Mouse (Mus musculus) brain, embryonic 14.5 days (tissue): Measurements from ENCODE around the gene Cpsf4. TPM values are rescaled to one million over a fixed set of nuclear protein-coding genes. Genes with fewer than 3 reads are reported as not detected.
"Not testable (repeated sequence)": the region's sequence is repeated elsewhere in the genome, so short reads cannot be mapped to it uniquely, and the experiment has no call there.

Experiments used
- DNase-seq: peaks from one replicate; pipeline ENCODE4 v3.0.0-alpha.2; 2011; ENCODE audit warnings: low read depth
- CTCF ChIP-seq: fragments of 200-500 bp; IDR thresholded peaks from 2 replicates; pipeline ENCODE4 v1.5.1; 2012; ENCODE audit warnings: inconsistent platforms, mild to moderate bottlenecking, moderate library complexity, borderline replicate concordance; ENCODE audit not compliant: insufficient read depth, insufficient read length; ENCODE audit errors: extremely low read depth
- POLR2A ChIP-seq: fragments of 200-500 bp; IDR thresholded peaks from 2 replicates; pipeline ENCODE4 v1.6.1; 2012; ENCODE audit warnings: mild to moderate bottlenecking, inconsistent platforms, borderline replicate concordance; ENCODE audit not compliant: poor library complexity, insufficient read depth, insufficient read length, severe bottlenecking; ENCODE audit errors: extremely low read depth
- polyA plus RNA-seq: library from polyadenylated mRNA; depleted of rRNA; stranded (reverse); fragments of >200 nt; gene quantifications from 2 replicates; pipeline ENCODE4 v1.2.3, GENCODE M21; 2012; rRNA removed

Cpsf4 gene
- polyA plus RNA-seq, 1 experiment = 72.9 TPM

DNA sequence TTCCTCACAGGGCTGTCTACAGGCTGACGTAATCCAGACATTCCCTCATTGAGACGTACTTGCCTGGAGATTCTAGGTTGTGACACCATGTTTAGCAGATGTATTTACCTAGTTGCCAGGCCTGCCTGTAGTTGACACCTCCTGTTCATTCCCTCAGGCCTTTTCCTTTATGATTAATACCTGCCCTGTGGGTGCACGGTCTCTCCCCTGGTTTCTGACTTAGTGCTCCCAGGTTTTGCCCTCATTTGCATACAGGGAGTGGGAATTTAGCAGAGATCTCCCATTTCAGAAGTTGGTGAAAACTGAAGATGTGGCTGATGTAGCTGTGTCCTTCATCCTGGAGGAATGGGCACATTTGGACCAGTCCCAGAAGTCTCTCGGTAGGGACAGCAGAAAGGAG lies 45.2 kb downstream of the Cpsf4 start:
- no peak for DNase-seq
- TF ChIP-seq CTCF (no peak), POLR2A (no peak)

DNA sequence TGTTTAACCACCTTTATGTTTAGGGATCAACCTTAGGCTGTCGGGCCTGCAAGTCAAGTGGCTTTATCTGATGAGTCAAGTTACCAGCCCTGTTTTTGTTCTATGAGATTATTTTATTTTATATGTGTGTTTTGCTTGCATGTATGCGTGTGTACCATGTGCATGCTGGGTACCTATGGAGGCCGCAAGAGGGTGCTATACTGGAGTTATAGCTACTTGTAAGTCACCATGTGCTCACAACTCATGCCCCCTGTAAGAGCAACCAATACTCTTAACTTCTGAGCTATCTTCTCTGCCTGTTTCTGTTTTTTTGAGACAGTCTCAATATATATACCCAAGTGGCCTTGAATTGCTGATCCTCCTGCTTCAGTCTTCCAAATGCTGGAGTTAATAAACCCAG lies 46.5 kb downstream of the Cpsf4 start:
- TF ChIP-seq POLR2A (no peak), CTCF (no peak)

DNA sequence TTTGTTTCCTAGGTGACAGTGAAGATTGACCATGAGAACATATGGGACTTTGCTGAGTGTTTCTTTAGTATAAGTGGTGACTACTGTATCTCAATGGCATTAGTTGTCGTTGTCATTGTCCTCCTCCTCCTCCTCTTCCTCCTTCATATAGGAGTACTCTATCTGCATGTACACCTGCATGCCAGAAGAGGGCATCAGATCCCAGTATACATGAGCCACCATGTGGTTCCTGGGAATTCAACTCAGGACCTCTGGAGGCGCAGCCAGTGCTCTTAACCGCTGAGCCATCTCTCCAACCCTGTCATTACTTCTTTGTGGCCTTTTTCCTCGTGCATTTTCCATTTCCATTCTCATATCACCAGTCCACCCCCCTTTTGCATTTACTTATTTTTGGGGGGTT lies 47.7 kb downstream of the Cpsf4 start:
- no peak for DNase-seq
- TF ChIP-seq CTCF = no peak
- no peak for TF ChIP-seq POLR2A

More for the DNA sequence above, 46.5 kb downstream of the Cpsf4 start:
- DNase-seq = no peak

DNA sequence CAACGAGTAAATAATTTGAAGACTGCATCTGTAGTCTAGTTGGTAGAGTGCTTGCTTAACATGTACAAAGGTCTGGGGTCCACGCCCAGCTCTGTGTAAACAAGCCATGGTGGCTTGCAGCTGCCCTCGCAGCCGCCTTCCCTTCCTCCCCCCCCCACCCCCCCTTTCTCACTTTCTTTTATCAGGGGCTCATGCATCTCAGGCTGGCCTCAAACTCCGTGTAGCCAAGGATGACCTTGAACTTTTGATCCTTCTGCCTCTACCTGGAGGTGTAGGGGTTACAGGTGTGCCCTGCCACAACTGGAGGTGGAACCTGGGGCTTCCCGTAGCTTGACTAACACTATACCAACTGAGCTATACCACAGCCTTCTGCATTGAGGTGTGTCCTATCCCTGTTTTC lies 50.7 kb downstream of the Cpsf4 start:
- DNase-seq = no peak
- TF ChIP-seq CTCF (no peak), POLR2A (no peak)

DNA sequence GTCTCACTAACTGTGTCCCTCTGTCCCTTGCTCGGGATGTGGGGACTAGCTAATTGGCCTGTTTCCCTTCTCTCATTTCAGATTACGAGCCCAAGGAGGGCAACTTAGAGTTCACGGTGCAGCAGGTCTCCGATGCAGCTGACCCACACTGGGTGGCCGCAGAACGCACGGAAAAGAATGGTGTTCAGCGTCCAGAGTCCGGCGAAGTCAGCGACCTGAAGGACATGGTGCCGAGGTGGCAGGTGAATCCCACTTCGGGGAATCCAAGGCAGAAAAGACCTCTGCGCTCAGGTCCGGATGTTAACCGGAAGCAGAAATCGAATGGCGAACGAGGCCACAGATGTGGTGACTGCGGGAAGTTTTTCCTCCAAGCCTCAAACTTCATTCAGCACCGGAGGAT lies 51.2 kb downstream of the Cpsf4 start:
- DNase-seq = no peak
- TF ChIP-seq POLR2A = no peak
- TF ChIP-seq CTCF = no peak

DNA sequence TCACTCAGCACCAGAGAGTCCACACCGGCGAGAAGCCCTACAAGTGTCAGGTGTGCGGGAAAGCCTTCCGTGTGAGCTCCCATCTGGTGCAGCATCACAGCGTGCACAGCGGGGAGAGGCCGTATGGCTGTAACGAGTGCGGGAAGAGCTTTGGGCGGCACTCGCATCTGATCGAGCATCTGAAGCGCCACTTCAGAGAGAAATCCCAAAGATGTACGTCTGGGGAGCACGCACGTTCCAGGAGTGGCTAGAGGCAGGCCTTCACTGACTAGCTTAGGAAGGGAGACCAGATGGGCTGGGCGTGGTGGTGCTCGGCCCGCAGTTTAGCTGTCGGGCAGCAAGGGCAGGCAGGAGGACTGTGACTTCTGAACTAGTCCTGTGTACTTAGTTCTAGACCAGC lies 51.7 kb downstream of the Cpsf4 start:
- TF ChIP-seq CTCF (no peak), POLR2A (no peak)
- no peak for DNase-seq

DNA sequence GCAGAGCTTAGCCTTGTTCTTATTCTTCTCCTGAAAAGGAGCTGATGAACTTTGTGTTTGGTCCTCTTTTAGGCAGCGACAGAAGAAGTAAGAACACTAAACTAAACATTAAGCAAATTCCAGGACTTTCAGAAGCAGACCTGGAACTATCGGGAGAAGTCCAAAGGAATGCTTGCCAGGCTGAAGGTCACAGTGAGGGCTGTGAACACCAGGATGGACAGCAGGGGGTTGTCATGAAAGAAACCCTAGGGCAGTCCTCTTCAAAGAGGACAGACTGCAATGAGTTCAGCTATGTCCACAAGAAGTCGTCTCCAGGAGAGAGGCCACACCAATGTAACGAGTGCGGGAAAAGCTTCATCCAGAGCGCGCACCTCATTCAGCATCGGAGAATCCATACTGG lies 53.0 kb downstream of the Cpsf4 start:
- TF ChIP-seq CTCF = no peak
- TF ChIP-seq POLR2A = no peak
- DNase-seq = no peak

DNA sequence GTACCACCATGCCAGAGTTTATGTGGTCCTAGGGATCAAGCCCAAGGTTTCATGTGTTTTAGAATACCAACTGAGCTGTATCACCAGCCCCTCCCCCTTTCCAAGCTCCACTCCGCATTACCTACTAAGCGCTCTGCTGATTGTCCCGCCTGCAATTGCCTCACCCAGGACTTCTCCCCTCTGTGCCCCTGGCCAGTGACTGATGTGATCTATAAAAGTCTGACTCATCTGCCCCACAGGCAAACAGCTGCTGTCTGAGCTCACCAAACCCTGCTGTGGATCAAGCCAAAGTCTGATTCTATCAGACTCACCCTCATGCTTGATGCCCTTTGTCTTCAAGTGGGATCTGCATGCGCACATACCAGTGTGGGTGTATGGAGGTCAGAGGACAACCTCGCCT lies 55.8 kb downstream of the Cpsf4 start:
- no peak for TF ChIP-seq POLR2A
- TF ChIP-seq CTCF = no peak
- DNase-seq = no peak

DNA sequence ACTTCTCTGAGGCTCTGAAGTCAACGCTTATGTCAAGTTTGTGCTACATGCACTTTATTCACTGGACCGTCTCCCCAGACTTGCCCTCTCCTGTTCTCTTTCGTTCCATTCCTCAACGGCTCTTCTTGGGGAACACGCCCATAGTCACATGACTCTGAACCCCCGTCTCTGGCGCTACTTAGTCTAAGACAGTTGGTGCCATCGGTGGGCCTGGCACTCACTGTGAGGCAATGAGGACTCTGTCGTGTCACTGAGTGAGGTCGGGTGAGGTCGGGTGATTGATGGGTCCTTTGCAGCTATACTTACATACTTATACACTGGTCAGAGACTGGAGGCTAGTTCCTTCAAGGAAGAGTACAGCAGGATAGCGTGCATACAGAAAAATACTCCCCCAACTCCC lies 56.4 kb downstream of the Cpsf4 start:
- DNase-seq = no peak

DNA sequence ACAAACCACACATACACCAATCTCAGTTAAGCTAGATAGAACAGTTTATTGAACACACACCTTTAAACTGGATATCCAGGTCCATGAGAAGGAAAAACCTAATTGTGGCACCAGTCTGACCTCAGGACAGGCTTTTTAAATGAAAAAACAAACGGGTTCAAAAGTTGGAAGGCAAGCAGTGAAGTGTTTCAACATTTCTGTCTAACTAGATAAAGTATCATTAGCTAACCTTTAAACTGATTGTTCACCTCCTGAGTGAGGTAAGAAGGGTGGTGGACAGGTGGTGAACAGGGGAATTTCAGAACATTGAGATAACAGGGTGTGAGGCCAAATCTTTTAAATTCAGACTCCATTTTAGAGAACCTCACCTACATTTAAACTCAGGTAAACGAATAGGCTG lies 59.4 kb downstream of the Cpsf4 start:
- DNase-seq = no peak
- no peak for TF ChIP-seq POLR2A
- no peak for TF ChIP-seq CTCF

More for the DNA sequence above, 56.4 kb downstream of the Cpsf4 start:
- no peak for TF ChIP-seq POLR2A
- TF ChIP-seq CTCF = no peak

DNA sequence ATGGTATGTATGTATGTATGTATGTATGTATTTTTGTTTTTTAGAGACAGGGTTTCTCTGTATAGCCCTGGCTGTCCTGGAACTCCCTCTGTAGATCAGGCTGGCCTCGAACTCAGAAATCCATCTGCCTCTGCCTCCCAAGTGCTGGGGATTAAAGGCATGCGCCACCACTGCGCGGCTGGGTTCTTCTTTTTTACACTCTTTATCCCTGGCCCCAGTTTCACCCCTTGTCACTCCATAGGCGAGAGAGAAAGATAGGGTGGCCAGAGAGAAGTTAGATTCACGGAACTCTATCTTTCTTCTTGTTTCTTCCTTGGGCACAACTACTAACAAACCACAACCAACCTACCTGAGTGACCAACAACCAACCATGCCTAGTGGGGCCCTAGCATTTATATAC lies 62.3 kb downstream of the Cpsf4 start:
- not testable (repeated sequence) for DNase-seq

DNA sequence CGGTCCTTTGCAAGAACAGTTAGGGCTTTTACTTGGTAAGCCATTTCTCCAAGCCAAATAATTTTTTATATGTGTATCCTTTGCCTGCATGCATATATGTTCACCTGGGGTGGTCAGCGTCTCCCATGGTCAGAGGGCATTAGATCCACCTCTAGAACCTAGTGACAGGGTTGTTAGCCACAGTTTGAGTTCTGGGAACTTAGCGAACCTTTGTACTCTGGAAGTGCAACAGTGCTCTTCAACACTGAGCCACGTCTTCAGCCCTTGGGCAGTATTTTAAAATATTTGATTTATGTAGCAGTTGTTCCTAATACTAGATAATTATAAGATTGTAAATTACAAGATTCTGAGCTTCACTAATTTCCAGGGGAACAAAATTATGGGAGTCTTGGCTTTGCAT lies 63.6 kb downstream of the Cpsf4 start:
- DNase-seq = no peak
- TF ChIP-seq CTCF (no peak), POLR2A (no peak)

DNA sequence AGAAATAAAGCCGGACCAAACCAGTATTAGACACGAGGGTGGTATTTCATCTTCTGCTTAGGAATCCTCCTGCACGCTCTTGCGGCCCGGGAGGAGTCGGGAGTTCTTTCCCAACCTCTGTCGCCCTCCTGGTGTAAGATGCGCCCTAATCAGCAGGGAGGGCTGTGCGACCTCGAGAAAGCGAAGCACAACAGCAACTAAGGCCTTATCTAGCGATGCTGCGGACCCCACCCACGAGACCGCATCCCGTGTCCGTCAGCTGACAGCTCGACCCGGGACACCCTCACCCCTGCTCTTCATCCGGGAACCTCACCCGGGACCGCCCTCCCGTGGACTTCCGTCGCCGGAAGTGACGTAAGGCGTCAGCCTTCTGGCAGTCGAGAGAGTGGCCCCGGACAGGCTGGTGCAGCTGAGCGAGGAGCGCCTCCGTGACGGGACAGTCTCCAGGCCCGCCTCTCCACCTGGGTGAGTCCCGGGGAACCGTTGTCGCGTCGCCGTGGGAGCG lies 64.4 kb downstream of the Cpsf4 start, which contains the start of gene Zfp655:
Zfp655 (plus strand) TSS at position 349 of the 505 bp plus-strand sequence.
- DNase-seq = peak; percentile 98
- TF ChIP-seq CTCF = no peak
- peak; percentile 88; the same call in 1 of the 2 replicates for TF ChIP-seq POLR2A

Other genes with a start within 250 kb of the Cpsf4 start
- 50.6 and 65.4 TPM in 2 replicates for gene Smurf1, start 201.4 kb upstream of the Cpsf4 start, polyA plus RNA-seq
- not detected in 2 replicates for gene Gm4871, start 134.5 kb upstream of the Cpsf4 start, polyA plus RNA-seq
- not detected in 2 replicates for gene 1700018F24Rik, start 124.2 kb upstream of the Cpsf4 start, polyA plus RNA-seq
- gene Arpc1a, start 83.4 kb upstream of the Cpsf4 start, polyA plus RNA-seq = 260 and 261 TPM in 2 replicates
- gene Kpna7, start 83.2 kb upstream of the Cpsf4 start, polyA plus RNA-seq = not detected in 2 replicates
- gene Arpc1b, start 53.0 kb upstream of the Cpsf4 start, polyA plus RNA-seq = 57.3 and 67.2 TPM in 2 replicates
- gene Pdap1, start 27.0 kb upstream of the Cpsf4 start, polyA plus RNA-seq = 73.6 and 112 TPM in 2 replicates
- gene Bud31, start 26.9 kb upstream of the Cpsf4 start, polyA plus RNA-seq = 121 and 148 TPM in 2 replicates
- 20.3 and 21.3 TPM in 2 replicates for gene Ptcd1, start 105 bp upstream of the Cpsf4 start, polyA plus RNA-seq
- gene Atp5j2, start 24.8 kb downstream of the Cpsf4 start, polyA plus RNA-seq = 220 and 254 TPM in 2 replicates
- 5.7 and 6.7 TPM in 2 replicates for gene Zkscan14, start 34.7 kb downstream of the Cpsf4 start, polyA plus RNA-seq
- 9.3 and 12.3 TPM in 2 replicates for gene Zkscan5, start 37.3 kb downstream of the Cpsf4 start, polyA plus RNA-seq
- 20.9 and 21.4 TPM in 2 replicates for gene Zfp655, start 64.5 kb downstream of the Cpsf4 start, polyA plus RNA-seq
- 20.4 and 21.4 TPM in 2 replicates for gene Zscan25, start 113.3 kb downstream of the Cpsf4 start, polyA plus RNA-seq
- not detected in 2 replicates for gene Cyp3a57, start 178.1 kb downstream of the Cpsf4 start, polyA plus RNA-seq